Mouse (Mus musculus): ENCODE data around the gene Nod2. TPM values are rescaled to one million over a fixed set of nuclear protein-coding genes. Genes with fewer than 3 reads are reported as not detected.

Gene Nod2
- total RNA-seq, 2 experiments from 2014 or later: 0.27 to 0.45 TPM

GRCm38 (mm10) chr8:88668400-88669086 is 21.4 kb downstream of the Nod2 start:
- peak in 1 of 2 experiments; percentile 25 for DNase-seq (ENCODE audit: low spot score in 2 of 2)
- intact Hi-C loops (cut with DNase I): no loop called here

DNA sequence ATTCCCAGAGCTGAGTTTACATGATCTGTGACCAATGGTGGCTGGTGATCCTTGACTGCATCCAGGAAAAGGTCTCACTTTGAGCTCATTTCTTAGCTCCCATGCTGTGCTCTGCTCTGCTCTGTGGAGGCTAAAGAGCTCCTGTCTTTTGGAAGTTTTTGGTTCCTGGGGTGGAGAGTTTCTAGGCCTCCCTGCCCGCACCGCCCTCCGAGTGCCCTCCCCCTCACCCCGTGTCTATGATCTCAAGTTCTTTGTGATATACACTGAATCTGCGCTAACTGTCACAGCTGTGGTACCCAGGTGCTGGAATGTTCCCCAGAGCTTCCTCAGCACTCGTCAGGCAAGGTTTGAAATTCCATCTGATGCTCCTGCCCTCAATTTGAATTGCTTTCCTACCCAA is 23.7 kb downstream of the Nod2 start:
- intact Hi-C loops (cut with DNase I): no loop called here
- DNase-seq (ENCODE audit: low spot score in 2 of 2): no peak

- no peak for DNase-seq (ENCODE audit: low spot score in 2 of 2)
- intact Hi-C loops (cut with DNase I): no loop called here
These were observed 24.5 kb downstream of the Nod2 start for GRCm38 (mm10) chr8:88671575-88671974.

DNA sequence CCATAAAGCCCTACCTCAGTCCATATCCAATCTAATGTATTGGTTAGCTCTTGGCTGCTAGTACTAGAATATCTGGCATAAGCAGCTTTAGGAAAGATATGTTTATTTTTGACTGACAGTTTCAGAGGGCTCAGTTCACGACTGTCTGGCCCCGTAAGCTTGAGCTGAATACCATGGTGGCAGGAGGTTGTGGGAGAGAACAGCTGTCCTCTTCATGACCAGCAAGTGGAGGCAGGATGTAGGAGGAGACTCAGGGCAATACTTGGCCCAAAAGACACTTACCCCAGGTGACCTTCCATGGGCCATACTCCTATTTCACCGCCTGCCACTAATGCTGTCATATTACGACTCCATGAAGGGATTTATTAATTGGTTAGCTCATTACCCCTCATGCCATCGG is 26.7 kb downstream of the Nod2 start:
- intact Hi-C loops (cut with DNase I): no loop called here
- DNase-seq (ENCODE audit: low spot score in 2 of 2): no peak

GRCm38 (mm10) chr8:88675372-88676165 is 28.5 kb downstream of the Nod2 start:
- intact Hi-C loops (cut with DNase I): no loop called here
- DNase-seq (ENCODE audit: low spot score in 2 of 2): no peak

- no peak for DNase-seq (ENCODE audit: low spot score in 2 of 2)
- intact Hi-C loops (cut with DNase I): no loop called here
These were observed 30.0 kb downstream of the Nod2 start for GRCm38 (mm10) chr8:88677071-88677470.

DNA sequence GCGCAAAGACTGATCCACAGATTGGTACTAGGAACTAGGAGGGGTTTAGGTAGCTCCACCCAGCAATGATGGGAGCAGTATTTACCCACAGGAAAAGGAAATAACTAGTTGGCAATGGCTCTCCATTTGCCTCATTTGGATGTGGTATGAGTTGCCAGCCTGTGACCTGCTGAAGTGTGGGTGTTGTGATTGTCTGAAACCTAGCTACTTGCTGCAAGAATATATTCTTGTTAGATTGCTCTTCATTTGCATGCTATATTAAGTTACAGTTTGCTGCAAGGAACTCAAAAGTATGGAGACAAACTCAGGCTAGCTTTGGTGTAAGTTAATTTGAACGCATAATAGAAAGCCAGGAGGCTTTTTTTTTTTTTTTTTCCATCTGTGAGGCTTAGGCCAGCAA is 33.5 kb downstream of the Nod2 start:
- DNase-seq (ENCODE audit: low spot score in 2 of 2): no peak
- intact Hi-C loops (cut with DNase I): no loop called here

DNA sequence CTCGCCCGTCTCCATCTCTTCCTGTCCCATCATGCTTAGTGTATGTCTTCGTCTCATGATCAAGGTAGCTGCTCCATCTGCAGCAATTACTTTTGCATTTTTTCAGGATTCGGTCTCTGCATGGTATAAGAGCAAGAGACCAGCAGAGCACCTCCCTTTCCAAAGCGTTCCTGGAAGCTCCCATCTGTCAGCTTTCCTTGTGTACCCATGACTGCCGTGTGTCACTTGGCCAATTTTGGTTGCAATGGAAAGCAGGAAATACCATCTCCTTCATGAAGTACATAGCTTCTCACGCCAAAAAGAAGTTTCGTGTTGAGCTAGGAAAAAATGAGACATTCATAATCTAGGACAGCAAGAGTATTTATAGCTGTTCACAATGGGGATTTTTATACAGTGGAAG is 33.9 kb downstream of the Nod2 start:
- peak in 1 of 2 experiments; percentile 34 for DNase-seq (ENCODE audit: low spot score in 2 of 2)
- intact Hi-C loops (cut with DNase I): no loop called here

DNA sequence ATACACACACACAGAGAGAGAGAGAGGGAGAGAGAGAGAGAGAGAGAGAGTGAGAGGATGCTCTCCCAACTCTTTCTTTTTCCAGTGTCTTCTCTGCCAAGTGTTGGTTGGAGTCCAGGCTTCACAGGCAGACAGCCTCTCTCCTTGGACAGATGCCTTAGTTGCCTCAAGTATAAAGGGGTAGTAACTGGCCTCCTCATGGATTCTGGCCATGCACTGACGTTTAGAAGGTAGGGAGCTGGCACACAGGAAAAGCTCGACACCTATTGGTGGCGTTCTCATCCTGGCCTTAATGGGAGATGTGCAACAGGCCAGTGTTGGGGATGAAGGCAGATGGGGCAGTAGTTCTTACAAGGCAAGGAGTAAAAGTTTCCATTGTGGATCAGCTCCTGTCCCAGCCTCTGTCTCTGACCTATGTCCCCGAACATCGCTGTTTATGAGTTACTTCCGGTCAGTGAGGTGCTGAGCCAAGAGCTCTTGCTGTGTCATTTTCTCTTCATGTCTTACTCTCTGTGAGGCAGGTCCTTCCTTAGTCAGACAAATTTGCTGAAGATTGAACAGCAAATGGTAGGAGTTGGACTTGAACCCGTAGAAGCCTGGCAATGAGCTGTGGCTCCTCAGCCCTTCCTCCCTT is 36.7 kb downstream of the Nod2 start:
- no peak for DNase-seq (ENCODE audit: low spot score in 2 of 2)
- intact Hi-C loops (cut with DNase I): no loop called here

- no peak for DNase-seq (ENCODE audit: low spot score in 2 of 2)
- intact Hi-C loops (cut with DNase I): no loop called here
These were observed 39.3 kb downstream of the Nod2 start for GRCm38 (mm10) chr8:88686226-88686905.

DNA sequence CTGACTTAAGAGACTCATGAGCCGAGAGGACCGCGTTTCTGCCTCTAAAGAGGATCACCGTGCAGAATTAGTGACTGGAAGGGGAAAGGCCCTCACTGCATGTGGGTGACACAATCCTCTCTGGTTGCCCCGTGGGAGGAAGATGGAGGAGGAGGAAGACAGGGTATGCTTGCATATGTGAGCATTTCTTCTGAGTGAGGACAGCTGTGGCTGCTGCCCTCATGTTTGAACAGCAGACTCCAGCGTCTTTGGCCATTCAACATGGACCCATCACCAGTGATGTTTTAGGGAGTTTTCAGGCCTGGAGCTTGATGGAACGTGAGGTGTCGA is 39.8 kb downstream of the Nod2 start:
- intact Hi-C loops (cut with DNase I): no loop called here
- DNase-seq (ENCODE audit: low spot score in 2 of 2): no peak

GRCm38 (mm10) chr8:88689151-88689550 is 42.0 kb downstream of the Nod2 start:
- intact Hi-C loops (cut with DNase I): no loop called here

DNA sequence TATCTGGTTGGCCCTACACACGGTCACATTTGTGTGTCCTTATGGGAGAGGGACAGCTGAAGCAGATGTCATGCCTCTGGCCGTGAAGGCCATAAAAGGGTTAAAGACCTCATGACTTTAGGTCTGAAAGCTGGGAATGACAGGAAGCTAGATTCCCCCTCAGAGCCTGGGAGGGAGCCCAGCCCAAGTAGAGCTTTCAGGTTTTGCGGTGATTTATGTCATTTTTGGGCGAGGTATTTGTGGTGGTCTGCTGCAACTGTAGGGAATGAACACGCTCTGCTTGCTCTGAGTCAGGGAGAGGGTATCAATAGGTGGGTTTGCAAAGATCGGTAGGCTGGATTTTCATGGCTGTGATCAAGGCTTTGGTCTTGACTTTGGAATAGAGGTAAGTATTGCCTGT is 42.8 kb downstream of the Nod2 start:
- no peak for DNase-seq (ENCODE audit: low spot score in 2 of 2)
- intact Hi-C loops (cut with DNase I): no loop called here

More at GRCm38 (mm10) chr8:88689151-88689550, 42.0 kb downstream of the Nod2 start:
- DNase-seq (ENCODE audit: low spot score in 2 of 2): no peak

DNA sequence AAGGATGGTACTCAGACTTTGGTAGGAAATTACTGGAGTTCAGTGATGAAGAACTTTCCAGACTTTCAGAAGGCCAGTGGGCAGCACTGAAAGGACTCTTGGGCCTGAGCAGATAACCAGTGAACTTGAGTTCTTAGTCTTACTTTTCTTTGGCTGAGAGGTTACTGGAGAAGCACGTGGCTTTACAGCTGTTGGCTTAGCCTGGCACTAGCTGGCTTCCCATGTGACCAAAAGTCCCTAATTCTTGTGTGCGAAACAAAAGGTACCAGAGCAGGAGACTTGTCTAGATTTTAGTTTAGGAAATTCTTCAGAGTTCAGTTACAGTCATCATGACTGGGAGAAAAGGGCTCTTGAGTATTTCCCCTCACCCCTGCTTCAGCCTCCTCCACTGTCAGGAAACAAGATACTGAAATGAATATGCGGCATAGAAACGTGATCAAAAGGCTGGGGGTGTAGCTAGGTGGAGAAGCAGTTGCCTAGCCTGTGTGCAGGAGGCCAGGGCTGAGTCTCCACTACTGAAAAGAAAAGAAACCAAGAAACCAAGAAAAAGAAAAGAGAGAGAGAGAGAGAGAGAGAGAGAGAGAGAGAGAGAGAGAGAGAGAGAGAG is 44.3 kb downstream of the Nod2 start:
- intact Hi-C loops (cut with DNase I): no loop called here
- no peak for DNase-seq (ENCODE audit: low spot score in 2 of 2)

DNA sequence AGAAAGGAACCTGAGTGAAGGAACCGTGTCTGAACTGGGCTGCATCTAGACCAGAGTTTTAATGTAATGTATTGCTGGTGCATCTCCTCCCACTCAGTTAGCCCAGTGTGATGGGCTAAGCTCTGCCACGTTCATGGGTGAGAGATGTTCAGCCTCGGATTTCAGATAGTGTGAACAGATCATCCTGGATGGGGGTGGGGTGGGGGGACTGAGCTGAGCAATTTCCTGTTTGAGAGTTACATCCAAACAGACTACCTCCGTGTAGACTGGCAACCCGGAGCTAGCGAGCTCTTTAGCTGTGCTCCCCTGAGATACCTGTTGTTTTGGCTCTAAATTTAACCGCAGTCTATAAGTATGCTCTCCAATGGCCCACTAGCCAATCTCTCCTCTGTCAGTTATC is 44.8 kb downstream of the Nod2 start:
- DNase-seq (ENCODE audit: low spot score in 2 of 2): no peak
- intact Hi-C loops (cut with DNase I): no loop called here

GRCm38 (mm10) chr8:88692866-88693265 is 45.8 kb downstream of the Nod2 start:
- no peak for DNase-seq (ENCODE audit: low spot score in 2 of 2)
- intact Hi-C loops (cut with DNase I): no loop called here

GRCm38 (mm10) chr8:88693376-88693775 is 46.3 kb downstream of the Nod2 start:
- intact Hi-C loops (cut with DNase I): no loop called here
- DNase-seq (ENCODE audit: low spot score in 2 of 2): no peak

- no peak for DNase-seq (ENCODE audit: low spot score in 2 of 2)
- intact Hi-C loops (cut with DNase I): no loop called here
These were observed 47.2 kb downstream of the Nod2 start for GRCm38 (mm10) chr8:88694291-88694690.

- intact Hi-C loops (cut with DNase I): no loop called here
- no peak for DNase-seq (ENCODE audit: low spot score in 2 of 2)
These were observed 49.1 kb downstream of the Nod2 start for GRCm38 (mm10) chr8:88696228-88696627.

All from left cerebral cortex, postnatal 36 days (tissue).